Mouse (Mus musculus) MEL-GATA-1-ER (cell line): ENCODE measurements at regions not wholly inside any gene's neighbourhood (a gene's known extent, or its start where the extent isn't known, plus 50 kb on each side); places are given as distances from the start of the nearest gene placed in this dataset.
A peak's percentile ranks its signal among the peaks of the same experiment; 100 is the strongest.
"Not testable (repeated sequence)": the region's sequence is repeated elsewhere in the genome, so short reads cannot be mapped to it uniquely, and the experiment has no call there.

ENCODE experiments used
- DNase-seq: peaks from one replicate; pipeline ENCODE4 v3.0.0-alpha.2; 2012; ENCODE audit warnings: low read depth; ENCODE audit errors: extremely low read depth

DNA sequence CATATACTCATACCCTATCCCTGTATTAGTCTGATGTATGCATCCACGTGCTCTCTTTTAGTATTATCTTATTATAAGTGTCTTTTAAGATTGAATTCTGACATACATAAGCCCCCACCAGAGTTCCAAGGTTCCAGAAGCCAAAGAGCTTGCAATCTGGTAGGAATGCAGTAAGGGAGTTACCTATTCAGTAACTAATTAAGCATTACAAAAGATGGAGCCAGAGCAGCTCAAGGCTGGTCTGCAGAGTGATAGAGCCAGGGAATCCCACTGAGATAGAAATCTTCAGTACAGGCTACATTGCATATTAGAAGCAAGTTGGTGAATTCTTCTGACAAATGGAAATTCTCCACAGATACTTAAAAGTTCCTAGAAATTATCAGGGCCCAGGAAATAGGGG, 790.7 kb downstream of the Prdm13 start:
- DNase-seq: not testable (repeated sequence)

DNA sequence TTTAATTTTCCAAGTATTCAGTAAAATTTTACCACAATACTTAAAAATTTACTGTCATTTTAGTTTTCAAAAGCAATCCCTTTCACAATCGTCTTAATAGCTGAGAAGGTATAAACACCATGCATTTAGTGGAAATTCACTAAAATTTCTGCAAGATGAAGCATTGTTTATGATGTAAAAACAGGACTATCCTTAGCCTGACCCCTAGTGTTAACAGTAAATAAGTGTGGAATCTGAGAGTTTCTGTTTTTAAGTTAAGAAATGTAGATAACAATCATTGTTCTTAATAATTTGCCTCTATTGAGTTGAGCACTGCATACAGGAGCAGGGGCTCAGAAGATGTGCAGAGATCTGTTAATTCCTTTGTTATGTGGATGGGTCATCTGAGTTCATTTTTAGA, 791.9 kb downstream of the Prdm13 start:
- DNase-seq: no peak

DNA sequence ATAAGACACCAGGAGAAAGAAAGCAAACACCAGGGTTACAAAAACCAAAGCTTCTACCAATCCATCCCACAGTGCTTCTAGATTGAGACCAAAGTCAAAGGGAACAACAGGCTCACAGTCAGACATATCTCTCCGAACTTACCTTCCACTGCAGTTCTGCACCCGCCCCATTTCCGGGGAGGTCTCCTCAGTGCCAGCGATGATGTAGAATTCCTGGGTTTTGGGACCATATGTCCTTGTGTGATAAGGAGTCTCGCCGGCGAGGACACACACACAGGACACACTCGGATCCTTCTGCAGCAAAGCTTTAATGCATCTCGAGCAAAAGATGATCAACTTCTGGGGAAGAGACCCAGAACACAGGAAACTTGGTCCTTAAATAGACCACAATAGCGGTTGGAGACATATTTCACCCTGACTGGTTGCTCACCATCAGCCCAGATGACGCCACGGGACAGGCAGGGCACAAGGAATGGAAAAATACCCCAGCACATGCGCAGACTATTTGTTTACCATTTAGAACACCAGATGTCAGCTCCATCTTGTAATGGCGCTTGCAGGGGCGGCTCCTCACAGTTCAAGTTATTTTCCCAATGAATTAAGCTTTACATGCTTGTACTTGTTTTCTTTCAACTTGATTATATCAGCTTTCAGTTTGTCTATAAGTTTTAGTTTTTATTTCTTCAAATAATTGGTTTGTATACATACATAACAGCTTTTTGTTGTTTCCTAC, 824.9 kb downstream of the Prdm13 start:
- DNase-seq: peak; percentile 86

DNA sequence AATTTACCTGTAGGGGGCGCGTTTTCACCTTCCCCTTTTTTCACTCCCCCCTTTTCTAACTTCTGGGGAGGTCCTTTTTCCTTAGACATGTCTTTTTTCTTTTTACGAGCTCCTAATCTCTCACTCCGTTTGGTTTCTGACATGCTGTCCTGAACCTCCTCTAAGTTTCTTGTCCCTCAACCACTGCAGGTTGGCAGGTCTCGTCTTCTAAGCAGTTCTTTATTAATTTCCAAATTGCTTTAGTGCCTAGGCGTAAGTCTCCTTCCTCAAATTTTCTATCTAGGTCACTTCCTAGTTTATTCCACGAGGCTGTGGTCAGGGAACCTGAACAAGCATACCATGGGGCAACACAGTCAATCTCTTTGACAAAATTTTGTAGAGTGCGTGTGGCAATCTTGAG, 825.7 kb downstream of the Prdm13 start:
- DNase-seq: peak; percentile 51

DNA sequence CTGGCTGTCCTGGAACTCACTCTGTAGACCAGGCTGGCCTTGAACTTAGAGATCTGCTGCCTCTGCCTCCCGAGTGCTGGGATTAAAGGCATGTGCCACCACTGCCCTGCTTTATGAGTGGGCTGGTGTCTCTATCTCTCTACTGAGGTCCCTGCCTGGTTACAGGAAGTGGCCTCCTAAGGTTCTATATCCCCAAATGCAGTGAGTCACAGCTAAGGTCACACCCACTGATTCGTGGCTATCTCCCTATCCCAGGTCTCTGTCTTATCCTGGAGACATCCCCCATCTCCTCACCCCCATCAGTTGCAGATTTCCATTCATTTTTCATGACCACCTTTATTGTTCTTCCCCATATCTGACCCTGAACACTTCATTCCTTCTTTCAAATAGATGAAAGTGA, 837.3 kb downstream of the Prdm13 start:
- peak; percentile 36 for DNase-seq

DNA sequence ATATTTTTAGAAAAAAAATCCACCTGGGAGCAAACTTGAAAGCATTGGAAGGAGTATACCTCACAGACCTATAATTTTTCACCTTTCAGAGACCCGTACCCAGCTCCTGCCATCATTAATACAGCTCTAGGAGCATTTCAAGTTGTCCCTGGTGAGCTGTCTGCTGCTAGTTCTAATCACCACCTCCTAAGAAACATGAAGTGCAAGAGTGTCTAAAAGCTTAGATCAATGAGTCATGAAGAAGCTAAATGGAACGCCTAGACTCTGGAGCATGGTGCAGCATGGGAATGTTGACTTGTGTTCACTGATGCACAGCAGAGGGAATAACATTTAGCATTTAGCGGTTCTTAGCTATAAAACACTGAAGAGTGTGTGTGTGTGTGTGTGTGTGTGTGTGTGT, 841.2 kb downstream of the Prdm13 start:
- no peak for DNase-seq
